Mouse (Mus musculus) cerebellum, adult 2 months (tissue): ENCODE results near the gene Eif4h. TPM values are rescaled to one million over a fixed set of nuclear protein-coding genes. Genes with fewer than 3 reads are reported as not detected.
"Not testable (repeated sequence)": the region's sequence is repeated elsewhere in the genome, so short reads cannot be mapped to it uniquely, and the experiment has no call there.

ENCODE experiments used
- DNase-seq, 2 experiments: peaks; one replicate each; pipeline ENCODE4 v3.0.0; 2021
- H3K27ac ChIP-seq: fragments of 200-500 bp; 2 replicates; pipeline ENCODE4 v1.5.1; 2012; ENCODE audit warnings: low read length, control low read depth, inconsistent platforms; ENCODE audit not compliant: insufficient read depth
- H3K27me3 ChIP-seq: fragments of 200-500 bp; 2 replicates; pipeline ENCODE4 v1.6.1; 2012; ENCODE audit warnings: inconsistent platforms, mild to moderate bottlenecking, low read length, moderate library complexity; ENCODE audit not compliant: control insufficient read depth, insufficient read depth
- H3K4me1 ChIP-seq: fragments of 200-500 bp; 2 replicates; pipeline ENCODE4 v1.6.1; 2011; ENCODE audit warnings: low read length; ENCODE audit not compliant: control insufficient read depth, insufficient read depth
- H3K4me3 ChIP-seq: fragments of 200-500 bp; replicated peaks from 2 replicates; pipeline ENCODE3; 2011; ENCODE audit warnings: mild to moderate bottlenecking, low read depth, low read length, control low read depth; ENCODE audit not compliant: insufficient read depth
- CTCF ChIP-seq: fragments of 200-500 bp; IDR thresholded peaks from 2 replicates; pipeline ENCODE4 v1.5.1; 2011; ENCODE audit warnings: low read depth, mild to moderate bottlenecking, control low read depth, low read length, moderate library complexity, borderline replicate concordance; ENCODE audit not compliant: insufficient read depth
- POLR2A ChIP-seq: fragments of 200-500 bp; IDR thresholded peaks from 2 replicates; pipeline ENCODE4 v1.6.1; 2011; ENCODE audit warnings: low read length, control low read depth, borderline replicate concordance; ENCODE audit not compliant: insufficient read depth
- WGBS: fragments of 180-500 bp; shearing (Covaris S2); methylation state at CpG from one replicate; pipeline ENCODE4 v1.1.7; 2018; 5-methylcytosine and 5-hydroxymethylcytosine counted together
- polyA plus RNA-seq: library from polyadenylated mRNA; depleted of rRNA; stranded (reverse); fragments of >200 nt; gene quantifications from 2 replicates; pipeline ENCODE4 v1.2.3, GENCODE M21; 2012

The Eif4h gene
- polyA plus RNA-seq, 1 experiment = 379 TPM

DNA sequence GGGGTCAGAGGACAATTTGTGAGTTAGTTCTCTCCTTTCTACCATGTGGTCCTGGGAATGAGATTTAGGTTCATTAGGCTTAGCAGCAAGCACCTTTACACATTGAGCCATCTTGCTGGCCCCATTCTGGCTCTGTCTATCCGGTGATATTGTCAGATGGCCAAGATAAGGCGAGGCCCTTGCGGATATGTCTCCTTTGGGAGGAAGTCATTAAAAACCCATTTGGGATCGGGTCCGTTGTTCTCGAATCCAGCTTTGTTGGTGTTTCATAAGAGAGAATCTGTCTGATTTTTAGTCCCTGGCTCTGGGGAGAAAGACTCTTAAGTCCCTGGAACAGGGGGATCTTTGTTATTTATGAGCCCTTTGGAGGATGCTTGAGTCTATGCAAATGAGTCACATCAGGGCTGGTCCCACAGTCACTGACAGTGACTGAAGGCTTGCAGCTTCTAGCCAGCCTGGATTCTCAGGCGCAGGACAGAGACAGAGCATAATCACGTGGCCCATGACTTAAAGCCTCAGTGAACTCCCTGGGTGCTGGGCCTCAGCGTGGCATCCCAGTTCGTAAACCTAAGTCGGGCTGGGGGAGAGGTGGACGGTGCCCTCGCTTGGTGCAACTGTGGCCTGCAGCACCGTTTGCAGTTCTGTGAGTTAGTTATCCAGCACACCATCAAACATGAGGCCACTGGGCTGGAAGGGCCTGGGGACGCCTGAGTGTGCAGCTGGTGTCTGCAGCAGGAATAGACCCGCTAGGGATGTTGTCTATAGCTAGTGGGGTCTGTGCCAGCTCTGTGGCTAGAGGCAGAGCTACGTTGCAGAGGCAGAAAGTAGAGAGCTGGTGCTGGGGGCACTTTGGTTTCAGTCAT, 32.3 kb upstream of the Eif4h start:
- DNase-seq = no peak
- WGBS = 55% methylated on average over 17 of the region's 17 CpGs
- Histone ChIP-seq H3K27me3 (no peaks in the 10 kb centered on the region), H3K27ac (no peak overlapping the region), H3K4me3 (no peak overlapping the region), H3K4me1 (no peaks in the 10 kb centered on the region)
- TF ChIP-seq POLR2A (no peak), CTCF (no peak)

DNA sequence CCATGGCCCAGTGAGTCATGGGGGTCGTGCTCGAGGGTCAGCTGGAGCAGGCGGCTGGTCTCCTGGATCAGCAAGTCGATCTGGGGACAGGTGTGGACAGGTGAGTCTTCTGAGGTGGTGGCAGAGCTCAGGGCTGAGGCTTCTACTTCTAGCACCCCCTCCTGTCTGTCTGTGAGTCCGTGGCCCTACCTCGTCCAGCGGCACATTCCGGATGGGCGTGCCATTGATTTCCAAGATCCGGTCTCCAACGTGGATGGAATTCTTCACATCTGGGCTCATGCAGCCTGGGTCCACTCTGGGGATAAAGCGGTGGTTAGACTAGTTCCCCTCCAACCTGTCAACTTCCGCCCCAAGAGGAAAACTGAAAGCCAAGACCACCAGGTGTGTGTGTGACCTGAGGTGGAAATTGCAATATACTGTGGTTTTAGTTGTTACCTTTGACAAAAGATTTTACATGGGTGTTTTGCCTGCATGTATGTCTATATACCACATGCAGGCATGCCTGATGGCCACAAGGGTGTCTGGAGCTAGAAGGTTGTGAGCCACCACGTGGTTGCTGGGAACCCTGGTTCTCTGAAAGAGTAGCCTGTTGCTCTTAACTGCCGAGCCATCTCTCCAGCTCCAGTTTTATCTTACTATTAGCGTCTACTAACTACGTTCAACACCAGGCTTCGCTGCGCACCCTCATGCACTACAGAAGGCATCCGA, 29.9 kb upstream of the Eif4h start:
- TF ChIP-seq CTCF = no peak
- TF ChIP-seq POLR2A = no peak
- Histone ChIP-seq H3K4me3 (no peak overlapping the region), H3K27me3 (no peaks in the 10 kb centered on the region), H3K27ac (no peak overlapping the region), H3K4me1 (no peaks in the 10 kb centered on the region)
- WGBS = 83% methylated on average over 20 of the region's 20 CpGs
- no peak for DNase-seq

DNA sequence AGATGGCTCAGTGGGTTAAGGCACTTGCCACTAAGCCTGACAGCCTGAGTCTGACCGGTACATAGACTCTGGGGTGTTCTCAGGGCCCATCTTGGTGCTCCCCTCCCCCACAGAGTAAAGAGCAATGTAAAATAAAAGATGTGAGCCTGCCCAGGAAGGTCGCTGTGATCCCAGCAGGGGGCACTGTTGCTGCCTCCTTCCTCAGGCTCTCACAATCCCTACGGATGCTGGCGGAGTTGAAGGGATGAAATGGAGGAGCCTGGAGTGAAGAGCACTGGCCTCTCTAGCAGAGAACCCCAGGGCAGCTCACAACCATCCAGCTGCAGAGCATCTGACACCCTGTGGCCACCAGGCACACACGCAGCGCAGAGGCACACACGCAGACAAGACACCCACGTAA, 29.2 kb upstream of the Eif4h start:
- no peak for DNase-seq
- 50% methylated on average over 8 of the region's 8 CpGs for WGBS
- H3K4me1 ChIP-seq = no peaks in the 10 kb centered on the region
- H3K27ac ChIP-seq = no peak overlapping the region
- TF ChIP-seq POLR2A (no peak), CTCF (peak; percentile 44; the same call in 1 of the 2 replicates)
- no peak overlapping the region for H3K4me3 ChIP-seq
- no peaks in the 10 kb centered on the region for H3K27me3 ChIP-seq

DNA sequence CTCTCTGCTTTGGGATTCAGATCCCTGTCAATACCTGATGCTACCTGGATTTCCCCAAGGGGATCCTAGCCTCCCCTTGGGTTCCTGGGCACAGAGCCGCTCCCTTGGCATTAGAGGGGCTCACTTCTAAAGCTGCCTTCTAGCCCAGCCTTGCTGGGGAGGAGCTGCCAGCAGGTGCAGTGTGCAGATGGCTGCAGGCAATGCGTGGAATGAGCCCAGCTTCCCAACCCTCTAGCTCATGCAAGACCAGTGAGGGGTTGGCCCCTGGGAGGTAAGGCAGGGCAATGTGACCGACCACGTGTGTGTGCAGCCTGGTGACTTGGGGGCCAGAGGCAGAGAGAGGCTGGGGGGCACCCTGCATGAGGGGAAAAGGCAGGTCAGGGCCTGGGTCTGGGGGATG, 17.4 kb upstream of the Eif4h start:
- Histone ChIP-seq H3K27me3 (no peaks in the 10 kb centered on the region), H3K27ac (no peak overlapping the region), H3K4me1 (no peaks in the 10 kb centered on the region), H3K4me3 (no peak overlapping the region)
- 28% methylated on average over 4 of the region's 4 CpGs for WGBS
- TF ChIP-seq CTCF = no peak
- no peak for TF ChIP-seq POLR2A
- no peak for DNase-seq

DNA sequence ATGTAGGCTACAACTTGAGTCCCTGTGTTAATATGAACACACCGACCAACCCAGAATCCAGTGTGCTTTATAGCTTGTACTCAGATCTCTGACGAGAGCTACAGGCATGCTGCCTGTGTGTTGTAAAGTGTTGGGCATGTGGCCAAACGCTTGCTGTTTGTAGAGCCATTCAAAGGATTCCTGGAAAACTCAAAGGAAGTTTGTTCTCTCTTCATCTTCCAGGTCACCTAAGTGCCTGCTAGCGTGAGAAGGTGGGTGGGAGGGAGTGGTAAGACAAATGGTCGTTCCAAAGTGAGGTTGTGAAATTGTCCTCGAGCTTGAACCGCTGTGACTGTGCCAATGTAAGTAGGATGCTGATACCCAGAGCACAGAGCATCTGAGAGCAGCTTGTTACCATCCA, 12.7 kb upstream of the Eif4h start:
- Histone ChIP-seq H3K4me3 (no peak overlapping the region), H3K27me3 (no peaks in the 10 kb centered on the region), H3K27ac (no peak overlapping the region), H3K4me1 (no peaks in the 10 kb centered on the region)
- no peak for TF ChIP-seq CTCF
- TF ChIP-seq POLR2A = no peak
- WGBS = 45% methylated on average over 7 of the region's 7 CpGs
- no peak for DNase-seq

DNA sequence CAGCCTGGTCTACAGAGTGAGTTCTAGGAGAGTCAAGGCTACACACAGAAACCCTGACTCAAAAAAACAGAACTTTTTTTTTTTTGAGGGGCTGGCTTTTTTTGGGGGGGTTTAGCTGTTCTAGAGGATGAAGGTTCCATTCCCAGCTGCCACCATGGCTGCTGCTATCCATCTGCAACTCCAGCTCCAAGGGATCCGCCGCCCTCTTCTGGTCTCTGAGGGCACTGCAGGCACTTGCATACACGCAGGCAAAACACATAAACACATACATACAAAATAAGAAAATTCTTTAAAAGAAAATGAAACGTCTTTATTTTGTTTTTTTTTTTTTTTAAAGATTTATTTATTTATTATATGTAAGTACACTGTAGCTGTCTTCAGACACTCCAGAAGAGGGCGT, 11.6 kb upstream of the Eif4h start:
- TF ChIP-seq POLR2A (no peak), CTCF (peak; percentile 42; the same call in 1 of the 2 replicates)
- 58% methylated on average over 5 of the region's 5 CpGs for WGBS
- Histone ChIP-seq H3K27me3 (no peaks in the 10 kb centered on the region), H3K4me1 (no peaks in the 10 kb centered on the region), H3K4me3 (no peak overlapping the region), H3K27ac (no peak overlapping the region)
- DNase-seq = peak in 1 of 2 experiments; percentile 41

DNA sequence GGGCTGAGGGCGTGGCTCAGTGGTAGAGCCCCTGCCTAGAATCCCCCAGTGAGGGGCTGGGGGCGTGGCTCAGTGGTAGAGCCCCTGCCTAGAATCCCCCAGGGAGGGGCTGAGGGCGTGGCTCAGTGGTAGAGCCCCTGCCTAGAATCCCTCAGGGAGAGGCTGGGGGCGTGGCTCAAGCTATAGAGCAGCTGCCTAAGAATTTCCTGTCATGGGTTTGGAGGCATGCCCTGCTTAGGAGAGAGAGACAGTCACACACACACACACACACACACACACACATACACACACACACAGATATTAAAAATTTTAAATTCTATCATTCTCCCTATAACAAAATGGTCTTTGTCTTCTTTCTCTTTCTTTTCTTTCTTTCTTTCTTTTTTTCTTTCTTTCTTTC, 9.7 kb upstream of the Eif4h start:
- not testable (repeated sequence) for H3K27me3 ChIP-seq, DNase-seq, H3K4me3 ChIP-seq, H3K27ac ChIP-seq, H3K4me1 ChIP-seq
- 67% methylated on average over 4 of the region's 4 CpGs for WGBS

DNA sequence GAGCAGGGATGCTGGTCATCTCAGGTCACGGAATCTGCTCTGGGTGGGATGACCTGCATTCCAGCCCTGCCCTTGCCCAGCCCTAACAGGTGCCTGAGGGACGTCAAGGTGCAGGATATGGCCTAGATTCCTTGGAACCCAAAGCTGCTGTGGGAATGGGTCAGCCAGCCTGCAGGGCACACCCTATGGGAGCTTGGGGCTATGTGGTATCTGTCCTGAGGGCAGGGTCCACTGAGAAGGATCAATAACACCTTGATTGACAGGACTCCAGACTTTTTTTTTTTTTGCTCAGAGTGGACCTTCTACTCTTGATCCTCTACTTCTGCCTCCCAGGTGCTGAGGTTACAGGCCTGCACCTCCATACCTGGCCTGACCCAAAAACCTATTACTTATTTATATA, 8.1 kb upstream of the Eif4h start:
- Histone ChIP-seq H3K4me1 (no peaks in the 10 kb centered on the region), H3K4me3 (no peak overlapping the region), H3K27me3 (no peaks in the 10 kb centered on the region), H3K27ac (no peak overlapping the region)
- WGBS = 80% methylated on average over 2 of the region's 2 CpGs
- TF ChIP-seq CTCF (no peak), POLR2A (no peak)
- DNase-seq = no peak
